1 mouse cellular context compared by ENCODE assay signal in genomic region chr10:8431857-8432256, GRCm38 (mm10).
TF ChIP-seq lines count a peak whose summit lies in the region.

No protein-coding gene starts in this region.

TF ChIP-seq in CH12.LX, 34 proteins besides CTCF, POLR2A, EP300 and RAD21 (continued from another document):
- TF ChIP-seq NRF1 (IDR thresholded peaks at IDR 0.05; ENCODE audit: low read depth, low read length): no peak
- TF ChIP-seq ELF1 (IDR thresholded peaks at IDR 0.05; ENCODE audit: low read depth, low read length): no peak
